Mouse (Mus musculus) E14TG2a.4 (cell line): ENCODE measurements at regions not wholly inside any gene's neighbourhood (a gene's known extent, or its start where the extent isn't known, plus 50 kb on each side); places are given as distances from the start of the nearest gene placed in this dataset.

Experiments
- H3K27me3 ChIP-seq: 2 replicates; pipeline ENCODE4 v1.6.1; 2014; ENCODE audit warnings: low read length, control low read depth; ENCODE audit not compliant: insufficient read depth
- H3K36me3 ChIP-seq: 2 replicates; pipeline ENCODE4 v1.6.1; 2014; ENCODE audit warnings: low read length, control low read depth; ENCODE audit not compliant: insufficient read depth
- H3K4me1 ChIP-seq: replicated peaks from 2 replicates; pipeline ENCODE4 v1.6.1; 2014; ENCODE audit warnings: low read depth, low read length, control low read depth
- H3K4me3 ChIP-seq: replicated peaks from 2 replicates; pipeline ENCODE4 v1.5.1; 2014; ENCODE audit warnings: mild to moderate bottlenecking, low read length
- H3K9me3 ChIP-seq: 2 replicates; pipeline ENCODE4 v1.6.1; 2014; ENCODE audit warnings: low read length, control low read depth
- CTCF ChIP-seq: conservative IDR thresholded peaks from 2 replicates; pipeline ENCODE4 v1.5.1; 2014; ENCODE audit warnings: low read length
- NANOG ChIP-seq: IDR thresholded peaks from 2 replicates; pipeline ENCODE4 v1.6.1; 2014; ENCODE audit warnings: borderline replicate concordance, low read length, mixed read lengths
- POU5F1 ChIP-seq: IDR thresholded peaks from 2 replicates; pipeline ENCODE4 v1.6.1; 2014; ENCODE audit warnings: low read length, borderline replicate concordance

DNA sequence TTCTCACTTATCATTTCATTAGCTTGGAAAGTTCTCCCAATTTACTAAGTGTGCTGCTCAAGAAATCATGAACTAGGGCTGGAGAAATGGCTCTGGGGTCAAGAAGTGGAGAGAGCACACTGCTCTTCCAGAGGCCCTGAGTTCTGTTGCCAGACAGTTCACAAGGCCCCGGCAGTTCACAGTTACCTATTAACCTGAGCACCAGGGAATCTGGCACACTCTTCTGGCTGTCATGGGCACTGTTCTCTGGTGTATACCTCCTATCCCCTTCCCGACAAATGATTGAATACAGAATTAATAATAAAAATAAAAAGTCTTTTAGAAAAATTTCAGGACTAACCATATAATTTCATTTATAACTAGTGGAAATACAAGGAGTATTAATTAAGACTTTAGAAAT, 125.1 kb upstream of the Ednrb start:
- Histone ChIP-seq H3K4me1 (no peaks in the 10 kb centered on the region), H3K36me3 (no peaks in the 10 kb centered on the region), H3K9me3 (no peaks in the 10 kb centered on the region), H3K4me3 (no peak overlapping the region), H3K27me3 (no peaks in the 10 kb centered on the region)
- TF ChIP-seq CTCF (no peak), POU5F1 (no peak), NANOG (no peak)

DNA sequence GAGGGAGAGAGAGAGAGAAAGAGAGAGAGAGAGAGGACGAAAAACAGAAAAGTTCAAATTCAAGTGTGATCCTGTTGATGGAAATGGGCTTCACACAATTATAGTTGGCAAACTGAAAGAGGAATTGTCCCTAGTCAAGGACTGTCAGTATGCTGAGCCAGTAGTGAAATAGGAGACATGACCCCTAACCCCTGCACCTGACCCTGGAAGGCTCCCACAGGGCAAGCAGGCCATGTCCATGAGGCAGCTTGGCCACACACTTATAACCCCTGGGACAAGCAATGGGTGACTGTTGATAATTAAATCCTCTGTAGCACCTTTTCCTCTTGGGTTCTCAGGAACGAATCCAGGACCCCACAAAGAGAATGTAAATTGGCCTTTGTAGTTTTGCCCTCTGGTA, 122.1 kb upstream of the Ednrb start:
- H3K36me3 ChIP-seq: no peaks in the 10 kb centered on the region
- no peaks in the 10 kb centered on the region for H3K9me3 ChIP-seq
- H3K27me3 ChIP-seq: no peaks in the 10 kb centered on the region
- H3K4me1 ChIP-seq: no peaks in the 10 kb centered on the region
- TF ChIP-seq NANOG: no peak
- no peak for TF ChIP-seq CTCF
- no peak for TF ChIP-seq POU5F1
- H3K4me3 ChIP-seq: no peak overlapping the region

DNA sequence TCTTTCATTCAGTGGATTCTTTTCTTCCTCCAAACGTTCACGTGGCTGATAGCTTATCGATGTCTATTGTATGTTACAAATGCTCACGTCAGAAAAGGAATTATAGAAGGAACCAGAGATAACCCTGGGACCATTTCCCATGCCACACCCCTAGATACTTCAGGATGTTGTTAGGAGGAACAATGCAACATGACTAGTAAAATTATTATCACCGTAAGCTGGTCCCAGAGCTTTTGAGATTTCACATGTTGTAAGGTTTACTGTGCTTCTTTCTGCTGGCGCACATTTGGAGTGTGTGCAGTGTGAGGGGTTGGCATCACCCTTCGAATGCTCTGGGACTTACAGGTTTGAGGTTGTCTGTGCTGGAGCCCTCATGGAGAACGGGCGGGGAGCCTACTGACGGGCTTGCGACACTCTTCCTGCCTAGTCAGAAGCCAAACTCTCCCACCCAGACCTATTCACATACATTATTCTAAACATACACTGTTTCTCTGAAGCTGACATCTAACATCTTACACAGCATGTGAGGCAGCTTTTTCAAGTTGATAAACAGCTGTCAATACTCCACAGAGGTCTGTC, 118.2 kb upstream of the Ednrb start:
- no peaks in the 10 kb centered on the region for H3K4me1 ChIP-seq
- no peaks in the 10 kb centered on the region for H3K27me3 ChIP-seq
- TF ChIP-seq CTCF: no peak
- TF ChIP-seq POU5F1: no peak
- TF ChIP-seq NANOG: no peak
- no peaks in the 10 kb centered on the region for H3K36me3 ChIP-seq
- H3K9me3 ChIP-seq: peaks cover 4% of the 10 kb centered on the region; the same call in 1 of the 2 replicates
- no peak overlapping the region for H3K4me3 ChIP-seq

DNA sequence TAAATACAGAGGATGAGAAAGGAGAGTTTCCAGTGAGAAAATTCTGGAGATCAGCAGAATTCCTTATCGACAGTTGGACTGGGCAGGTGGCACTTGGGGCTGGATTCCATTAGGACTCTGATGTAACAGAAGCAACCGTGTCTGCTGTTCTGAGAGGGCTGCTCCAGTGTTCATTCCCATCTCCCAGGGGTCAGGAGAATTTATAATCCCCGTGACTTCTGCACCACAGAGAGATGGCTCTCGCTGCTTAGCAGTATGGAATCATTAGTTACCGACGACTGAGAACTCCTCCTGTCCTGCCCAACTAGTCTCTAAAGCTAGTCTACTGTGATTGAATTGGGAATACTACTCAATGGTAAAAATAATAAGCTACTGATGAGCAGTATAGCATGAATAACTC, 107.7 kb upstream of the Ednrb start:
- TF ChIP-seq NANOG: no peak
- no peak for TF ChIP-seq POU5F1
- no peak for TF ChIP-seq CTCF
- Histone ChIP-seq H3K4me1 (no peaks in the 10 kb centered on the region), H3K36me3 (no peaks in the 10 kb centered on the region), H3K4me3 (no peak overlapping the region), H3K9me3 (peaks cover under 1% of the 10 kb centered on the region; the same call in 1 of the 2 replicates), H3K27me3 (no peaks in the 10 kb centered on the region)

DNA sequence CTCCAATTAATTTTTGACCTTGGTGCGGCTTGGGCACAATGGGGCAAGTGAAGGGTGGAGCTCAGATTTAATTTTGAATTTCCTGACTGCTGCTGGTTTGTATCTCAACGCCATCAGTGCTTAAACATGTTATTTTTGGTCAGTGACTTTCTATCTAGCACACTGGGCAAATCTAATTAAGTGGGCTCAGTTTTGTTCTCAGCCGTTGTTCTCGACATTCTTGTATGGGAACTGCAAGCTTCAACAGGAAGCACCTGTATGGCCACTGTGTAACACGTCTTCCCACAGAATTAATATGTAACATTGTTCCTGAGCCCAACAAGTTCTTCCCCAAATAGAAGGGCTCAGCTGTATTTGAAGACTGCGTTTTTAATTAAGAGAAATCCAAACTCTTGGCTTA, 105.7 kb upstream of the Ednrb start:
- H3K4me1 ChIP-seq: no peaks in the 10 kb centered on the region
- H3K4me3 ChIP-seq: no peak overlapping the region
- H3K27me3 ChIP-seq: no peaks in the 10 kb centered on the region
- no peak for TF ChIP-seq NANOG
- TF ChIP-seq POU5F1: no peak
- no peak for TF ChIP-seq CTCF
- H3K9me3 ChIP-seq: peaks cover 5% of the 10 kb centered on the region
- H3K36me3 ChIP-seq: no peaks in the 10 kb centered on the region

DNA sequence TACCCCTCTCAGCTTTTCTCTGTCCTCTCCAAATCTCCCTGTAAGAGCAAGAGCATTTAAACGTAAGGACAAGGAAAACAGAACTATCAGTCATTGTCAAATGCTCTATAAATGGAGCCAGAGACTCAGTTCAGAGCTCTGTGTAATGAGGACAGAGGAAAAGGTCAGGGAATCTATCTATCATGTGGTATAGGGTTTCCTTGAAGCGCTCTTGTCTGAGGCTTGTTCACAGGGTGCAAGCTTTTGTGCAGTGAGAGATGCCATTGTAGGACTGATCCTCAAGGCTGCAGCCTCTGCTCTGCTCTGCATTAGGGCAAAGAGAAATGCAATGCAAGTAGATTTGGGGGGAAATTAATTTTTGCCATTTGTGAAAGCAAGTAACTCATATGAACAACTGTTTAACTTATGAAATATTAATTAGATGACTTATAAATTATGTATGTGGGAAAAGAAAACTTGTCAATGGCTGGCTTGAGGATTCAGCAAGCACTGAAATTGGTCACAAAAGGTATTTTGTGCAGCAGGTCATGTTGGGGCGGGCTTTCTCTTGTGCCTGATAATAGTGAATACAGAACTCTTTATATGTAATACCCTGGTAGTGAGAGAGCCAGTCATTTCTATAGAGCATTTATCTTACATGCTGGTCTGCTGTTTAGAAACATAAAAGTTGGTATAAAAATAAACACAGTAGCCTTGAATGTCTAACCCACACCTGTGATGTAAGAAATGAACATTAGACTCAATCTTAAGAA, 104.0 kb upstream of the Ednrb start:
- Histone ChIP-seq H3K9me3 (peaks cover 5% of the 10 kb centered on the region), H3K4me1 (no peaks in the 10 kb centered on the region), H3K4me3 (no peak overlapping the region), H3K36me3 (no peaks in the 10 kb centered on the region), H3K27me3 (no peaks in the 10 kb centered on the region)
- TF ChIP-seq CTCF: no peak
- TF ChIP-seq NANOG: no peak
- no peak for TF ChIP-seq POU5F1

DNA sequence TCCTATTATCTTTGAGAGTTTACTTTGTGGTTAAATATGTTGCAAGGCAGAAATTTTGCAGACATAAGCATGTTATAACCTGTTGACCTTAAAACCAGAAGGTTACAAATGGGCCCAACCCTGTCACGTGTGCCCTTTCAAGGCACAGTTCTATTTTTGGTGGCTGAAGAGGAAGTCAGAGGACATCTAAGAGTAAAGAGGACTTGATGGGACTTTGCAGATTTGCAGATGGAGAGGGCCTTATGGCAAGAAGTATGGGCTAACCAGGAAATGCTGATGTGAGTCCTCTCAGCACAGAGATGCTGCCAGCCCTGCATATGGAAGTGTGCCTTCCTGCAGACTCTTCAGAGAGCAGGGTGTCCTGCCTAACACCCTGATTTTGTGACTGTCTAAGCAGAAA, 101.6 kb upstream of the Ednrb start:
- H3K4me1 ChIP-seq: no peaks in the 10 kb centered on the region
- H3K4me3 ChIP-seq: no peak overlapping the region
- peaks cover 5% of the 10 kb centered on the region for H3K9me3 ChIP-seq
- TF ChIP-seq NANOG (no peak), CTCF (no peak), POU5F1 (no peak)
- no peaks in the 10 kb centered on the region for H3K36me3 ChIP-seq
- H3K27me3 ChIP-seq: no peaks in the 10 kb centered on the region

DNA sequence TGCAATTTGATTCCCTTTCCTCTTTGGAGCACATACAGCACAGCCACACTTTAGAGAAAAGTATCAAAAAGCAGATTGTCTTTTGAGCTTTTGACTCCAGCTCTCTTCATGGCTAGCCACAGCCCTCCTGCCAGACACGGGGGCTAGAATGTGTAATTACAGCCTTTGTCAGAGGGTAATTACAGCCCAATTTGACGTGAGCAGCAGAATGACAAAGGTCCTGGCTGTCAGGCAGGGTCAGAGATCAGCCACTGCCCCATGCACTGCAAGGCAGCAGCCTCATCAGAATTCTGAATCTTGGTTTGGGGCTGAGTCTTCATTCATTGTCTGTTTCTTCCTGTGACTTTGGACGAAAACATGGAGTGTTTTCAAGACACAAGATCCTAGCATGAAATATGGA, 95.7 kb upstream of the Ednrb start:
- no peaks in the 10 kb centered on the region for H3K9me3 ChIP-seq
- H3K4me1 ChIP-seq: no peaks in the 10 kb centered on the region
- no peak for TF ChIP-seq POU5F1
- TF ChIP-seq NANOG: no peak
- TF ChIP-seq CTCF: no peak
- no peaks in the 10 kb centered on the region for H3K27me3 ChIP-seq
- H3K4me3 ChIP-seq: no peak overlapping the region
- no peaks in the 10 kb centered on the region for H3K36me3 ChIP-seq

DNA sequence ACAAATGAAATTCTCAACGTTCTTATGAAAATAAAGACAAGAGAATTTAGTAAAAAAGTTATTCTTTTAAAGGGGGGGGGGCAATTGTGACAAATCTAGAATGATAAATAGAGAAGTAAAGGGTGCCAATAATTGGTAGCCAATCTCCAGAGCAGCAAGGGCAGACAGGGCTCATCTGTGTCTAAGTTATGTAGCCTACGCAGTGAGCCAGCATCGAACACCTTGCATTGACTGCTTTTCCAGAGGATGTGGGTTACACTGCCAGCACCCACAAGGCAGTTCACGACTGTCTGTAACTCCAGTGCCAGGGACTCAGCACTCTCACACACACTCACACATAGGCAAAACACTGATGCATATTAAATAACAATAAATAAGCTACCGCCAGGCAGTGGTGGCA, 94.7 kb upstream of the Ednrb start:
- Histone ChIP-seq H3K36me3 (no peaks in the 10 kb centered on the region), H3K4me1 (no peaks in the 10 kb centered on the region), H3K27me3 (no peaks in the 10 kb centered on the region), H3K4me3 (no peak overlapping the region), H3K9me3 (no peaks in the 10 kb centered on the region)
- no peak for TF ChIP-seq CTCF
- TF ChIP-seq NANOG: no peak
- no peak for TF ChIP-seq POU5F1
